Mouse (Mus musculus) ovary, adult 2 months (tissue): ENCODE measurements around the gene Fbxo41. TPM values are rescaled to one million over a fixed set of nuclear protein-coding genes. Genes with fewer than 3 reads are reported as not detected.

Experiments used
- polyA plus RNA-seq: library from polyadenylated mRNA; depleted of rRNA; stranded (reverse); fragments of >200 nt; gene quantifications from 2 replicates; pipeline ENCODE4 v1.2.3, GENCODE M21; 2012; rRNA removed

The Fbxo41 gene
- 1.1 and 1.3 TPM in 2 replicates for polyA plus RNA-seq

DNA sequence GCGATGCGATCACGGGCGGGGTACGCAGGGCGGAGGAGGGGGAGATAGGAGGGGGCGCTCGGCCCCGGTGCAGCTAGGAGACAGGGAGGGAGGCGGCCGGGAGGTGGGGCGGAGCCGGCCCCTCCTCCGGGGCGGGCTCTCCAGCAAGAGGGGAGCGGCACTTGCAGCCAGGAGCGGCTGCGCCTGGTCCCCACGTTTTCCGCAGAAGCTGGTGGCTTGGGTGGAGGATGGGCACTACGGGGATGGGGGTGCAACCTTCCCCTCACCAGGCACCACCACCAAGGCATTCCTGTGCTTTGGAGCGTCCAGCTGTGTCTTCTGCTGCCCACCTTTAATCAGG, at the start of gene Fbxo41:
Gene Fbxo41 (minus strand): TSS at position 84 of the 340 bp plus-strand sequence.

DNA sequence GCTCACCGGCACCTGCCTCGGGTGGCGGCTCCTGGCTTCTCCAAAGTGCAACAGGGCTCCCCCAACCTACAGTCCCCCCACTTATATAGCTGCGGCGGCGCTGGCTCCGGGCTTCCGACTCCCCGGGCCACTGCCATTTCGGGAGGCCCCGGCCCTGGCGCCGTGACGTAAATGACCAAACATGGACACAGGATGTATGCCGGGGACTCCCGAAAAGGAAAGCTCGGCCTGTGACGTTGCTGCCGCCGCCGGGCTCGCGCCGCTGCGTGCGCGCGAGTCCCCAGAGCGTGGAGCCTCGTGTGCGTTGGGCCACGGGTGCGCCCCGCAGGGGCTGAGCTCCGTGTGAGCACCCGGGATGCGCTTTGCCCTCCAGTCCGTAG, 10.7 kb upstream of the Fbxo41 start, which contains the start of gene Egr4:
Gene Egr4 (minus strand): TSS at position 59 of the 380 bp plus-strand sequence.

DNA sequence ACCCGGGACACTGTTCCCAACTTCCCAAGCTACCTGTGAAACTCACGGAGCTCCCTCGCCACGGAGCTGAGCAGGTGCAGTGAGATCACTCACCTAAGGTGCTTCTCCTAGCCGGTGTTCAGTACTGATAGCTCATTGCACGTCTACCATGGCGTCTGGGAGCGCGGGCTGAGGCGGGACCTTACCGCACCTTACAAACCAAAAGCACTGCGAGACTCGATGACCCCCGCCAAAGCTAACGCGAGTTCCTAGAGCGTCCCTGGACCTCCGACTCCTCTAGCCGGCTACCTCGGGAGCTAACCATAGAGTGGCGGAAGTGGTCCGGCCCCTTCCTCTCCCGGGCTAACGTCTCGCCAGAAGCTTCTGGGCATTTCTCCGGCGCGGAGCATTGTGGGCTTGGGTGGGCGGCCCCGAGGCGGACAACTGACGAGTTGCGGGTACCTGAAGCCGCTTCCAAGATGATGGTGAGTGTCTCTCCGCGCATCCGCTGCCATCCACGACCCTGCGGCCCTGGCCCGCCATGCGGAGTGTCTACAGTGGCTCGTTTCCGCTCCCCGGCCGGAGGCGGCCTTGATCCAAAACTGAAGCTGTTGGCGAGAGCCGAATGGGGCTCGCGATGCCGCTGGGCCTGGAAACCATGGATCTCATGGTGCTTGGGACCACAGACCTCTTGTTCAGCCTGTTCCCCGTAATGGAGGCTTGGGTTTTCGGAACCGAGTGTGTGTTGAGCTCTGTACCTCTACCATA, 51.0 kb downstream of the Fbxo41 start, which contains the start of gene Pradc1:
Gene Pradc1 (minus strand): TSS at position 307 of the 747 bp plus-strand sequence.

DNA sequence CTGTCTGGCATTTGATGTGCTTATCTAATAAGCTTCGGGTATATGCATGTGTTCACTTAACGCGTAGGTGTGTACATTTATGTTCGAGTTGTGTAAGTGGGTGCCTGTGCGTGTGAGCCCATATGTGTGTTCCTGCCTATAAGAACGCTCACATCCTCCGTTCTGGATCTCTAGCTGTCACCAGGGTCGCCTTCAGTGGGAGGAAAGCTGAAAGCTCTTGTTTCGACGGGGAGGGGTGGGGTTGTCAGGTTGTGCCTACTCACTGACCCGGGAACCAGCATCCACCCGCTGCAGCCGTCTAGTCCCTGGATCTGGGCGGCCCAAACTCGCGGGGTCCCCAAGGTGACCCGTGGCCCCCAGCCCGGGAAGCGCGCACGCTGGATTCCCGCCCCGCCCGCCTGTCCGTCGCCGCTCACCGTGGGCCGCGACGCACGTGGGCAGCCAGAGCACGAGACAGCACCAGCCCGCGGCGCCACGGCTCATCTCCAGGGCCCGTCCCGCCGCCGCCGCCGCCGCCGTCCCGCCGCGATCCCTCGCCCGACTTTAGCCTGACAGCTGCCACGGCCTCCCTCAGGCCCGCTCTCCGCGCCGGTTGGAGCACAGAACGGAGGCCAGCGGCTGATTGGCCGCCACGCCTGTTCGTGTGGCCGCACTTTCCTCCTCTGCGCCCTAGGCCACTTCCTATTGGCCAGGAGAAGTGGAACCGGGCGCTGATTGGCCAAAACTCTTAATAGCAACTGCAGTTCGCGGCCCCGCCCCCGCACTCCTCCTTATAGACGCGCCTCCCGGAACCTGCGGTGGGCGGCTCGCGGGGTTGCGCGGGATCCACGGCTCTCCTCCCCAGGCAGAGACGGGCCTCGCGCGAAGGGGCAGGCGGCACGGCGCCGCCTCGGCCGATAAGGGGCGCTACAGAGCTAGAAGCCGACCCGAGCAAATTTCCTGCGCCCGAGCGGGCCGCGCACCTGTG, 51.8 kb downstream of the Fbxo41 start, which contains the start of gene Cct7:
Gene Cct7 (plus strand): TSS at position 818 of the 967 bp plus-strand sequence.

DNA sequence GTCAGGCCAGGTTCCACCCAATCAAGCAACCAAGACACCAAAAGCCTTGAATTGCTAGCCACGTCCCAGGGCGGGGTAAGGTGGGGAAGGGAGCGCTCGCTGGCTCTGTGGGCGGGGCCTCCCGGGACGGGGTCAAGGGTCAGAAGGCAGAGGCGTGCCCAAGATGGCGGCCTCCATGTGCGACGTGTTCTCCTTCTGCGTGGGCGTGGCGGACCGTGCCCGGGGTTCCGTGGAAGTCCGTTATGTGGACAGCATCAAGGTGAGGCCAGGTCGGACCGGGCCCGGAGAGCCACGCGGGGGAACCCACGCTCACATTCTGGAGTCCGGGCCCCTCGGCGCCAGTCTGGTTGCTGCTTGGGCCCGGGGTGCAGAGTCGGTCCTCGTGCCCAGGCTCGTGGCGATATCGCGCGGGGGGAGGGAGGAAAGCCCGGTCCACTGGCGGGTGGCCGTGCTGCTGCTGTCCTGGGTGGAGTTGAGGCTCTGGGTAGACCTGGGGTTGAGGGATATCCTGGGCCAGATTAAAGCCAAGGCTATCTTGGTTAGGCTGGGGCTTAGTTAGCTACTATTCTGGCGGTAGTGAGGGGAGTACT, 70.9 kb downstream of the Fbxo41 start, which contains the start of gene Smyd5:
Gene Smyd5 (plus strand): TSS at position 148 of the 590 bp plus-strand sequence.

DNA sequence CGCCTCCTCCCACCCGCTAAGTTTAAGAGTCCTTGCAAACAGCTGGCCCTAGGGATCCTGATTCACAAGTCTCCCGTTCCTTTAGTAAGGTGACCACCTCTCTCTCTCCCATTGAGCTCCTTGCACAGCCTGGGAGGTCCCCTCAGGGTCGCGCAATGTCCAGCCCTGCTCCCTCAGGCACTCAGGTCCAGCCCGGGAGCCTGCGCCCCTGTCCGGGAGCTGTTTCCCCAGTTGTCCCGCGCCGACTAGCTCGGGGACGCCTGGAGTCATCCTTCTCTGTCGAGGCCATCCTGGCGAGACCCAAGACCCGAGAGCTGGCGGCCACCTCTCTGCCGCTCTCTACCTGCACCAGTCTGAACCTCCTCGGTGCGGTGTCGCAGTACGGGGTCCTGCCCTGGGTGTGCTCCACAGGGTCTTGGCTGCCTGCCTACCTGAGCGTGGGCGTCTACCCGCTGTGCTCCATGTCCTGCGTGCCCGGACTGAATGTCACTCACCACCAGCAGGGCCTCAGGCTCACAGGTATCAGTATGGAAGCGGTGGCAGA, 78.9 kb downstream of the Fbxo41 start, which contains the start of gene Noto:
Gene Noto (plus strand): TSS at position 51 of the 544 bp plus-strand sequence.

Other genes with a start within 250 kb of the Fbxo41 start
- 8.1 and 10.1 TPM in 2 replicates for gene Sfxn5, start 169.6 kb downstream of the Fbxo41 start, polyA plus RNA-seq
- gene Rab11fip5, start 128.4 kb downstream of the Fbxo41 start, polyA plus RNA-seq = 51.2 and 56.8 TPM in 2 replicates
- gene Noto, start 79.1 kb downstream of the Fbxo41 start, polyA plus RNA-seq = 9.1 and 10.0 TPM in 2 replicates
- gene Smyd5, start 71.0 kb downstream of the Fbxo41 start, polyA plus RNA-seq = 44.5 and 53.9 TPM in 2 replicates
- 144 and 170 TPM in 2 replicates for gene Cct7, start 51.5 kb downstream of the Fbxo41 start, polyA plus RNA-seq
- 22.8 and 24.0 TPM in 2 replicates for gene Pradc1, start 51.0 kb downstream of the Fbxo41 start, polyA plus RNA-seq
- 0.20 and 0.46 TPM in 2 replicates for gene Egr4, start 10.6 kb upstream of the Fbxo41 start, polyA plus RNA-seq
- gene Alms1, start 84.5 kb upstream of the Fbxo41 start, polyA plus RNA-seq = 0.94 and 1.7 TPM in 2 replicates
- 1.4 and 1.6 TPM in 2 replicates for gene Nat8f7, start 210.2 kb upstream of the Fbxo41 start, polyA plus RNA-seq